Mouse (Mus musculus) embryonic stem cell, embryonic (primary cell): Measurements from ENCODE around the gene Ldlr.

Experiments used
- CTCF ChIA-PET, 4 experiments: fragments of 300-600 bp in 2 of 4; fragments of 350-600 bp in 2 of 4; sonication (Branson Sonifier 250); formaldehyde crosslinking; loops; one replicate each; lab custom pipeline; 2022; ENCODE audit warnings: inconsistent platforms in 2 of 4; lab: Charles Lee
- POLR2A ChIA-PET, 4 experiments: fragments of 300-600 bp in 2 of 4; fragments of 350-600 bp in 2 of 4; sonication (Branson Sonifier 250); formaldehyde crosslinking; loops; one replicate each; lab custom pipeline; 2022; ENCODE audit warnings: antibody characterized with exemption in 4 of 4, inconsistent platforms in 1 of 4; lab: Charles Lee

Ldlr gene

DNA sequence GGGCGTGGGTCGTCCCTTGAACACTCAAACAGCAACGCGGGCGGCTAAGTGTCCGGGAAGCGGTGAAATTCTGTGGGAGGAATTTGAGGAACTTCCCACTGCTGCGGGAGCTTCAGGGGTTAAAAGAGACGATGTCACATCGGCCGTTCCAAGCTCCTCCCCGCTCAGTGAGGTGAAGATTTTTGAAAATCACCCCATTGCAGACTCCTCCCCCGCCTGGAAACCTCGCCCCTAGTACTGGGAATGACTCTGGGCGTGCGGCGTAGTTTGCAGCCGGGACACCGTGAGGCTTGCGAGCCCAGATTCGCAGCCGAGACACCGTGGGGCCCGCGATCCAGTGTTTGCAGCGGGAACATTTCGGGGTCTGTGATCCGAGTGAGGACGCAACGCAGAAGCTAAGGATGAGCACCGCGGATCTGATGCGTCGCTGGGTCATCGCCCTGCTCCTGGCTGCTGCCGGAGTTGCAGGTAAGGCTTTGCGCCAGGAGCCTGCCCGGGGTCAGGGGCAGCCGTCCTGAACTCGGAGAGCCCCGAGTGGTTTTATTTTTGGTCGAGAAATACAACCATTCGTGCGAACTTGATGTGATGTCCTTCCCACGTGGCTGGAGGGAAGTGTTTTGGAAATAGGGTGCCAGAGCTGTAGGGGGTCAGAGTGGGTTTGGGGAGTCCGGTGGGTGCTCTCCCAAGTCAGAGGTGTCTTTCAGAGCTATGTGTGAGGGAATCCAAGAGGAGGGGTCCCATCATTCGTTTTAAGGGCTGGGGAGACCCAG is at the start of gene Ldlr:
TSS of gene Ldlr (plus strand) at position 107 of the 770 bp plus-strand sequence.
- POLR2A ChIA-PET, result interaction anchor here (0.5 to 26.2 kb wide), 215 partner anchors 8 to 745 kb away, joined by 3 to 656 read pairs (median 5); partner anchors contain the start of genes Carm1 (in 3 of the 4), Kank2 (in 3 of the 4), Rab3d (in 3 of the 4) and Spc24 (in 3 of the 4)
- CTCF ChIA-PET, result interaction anchor here (0.5 to 1.7 kb wide), 19 partner anchors 13 to 328 kb away, joined by 3 to 9 read pairs (median 4); partner anchors contain the start of genes Dnm2 (in 1 of the 4), Kank2 (in 1 of the 4) and Spc24 (in 1 of the 4)

- ChIA-PET POLR2A (interaction anchor here in 2 of 4 experiments (0.7 to 4.1 kb wide), 6 partner anchors 23 to 65 kb away, joined by 3 to 14 read pairs (median 4); partner anchors contain the start of gene Ldlr (in 2 of the 2)), CTCF (no interaction called here)
These were observed 45.6 kb upstream of the Ldlr start for GRCm38 (mm10) chr9:21677706-21678105.

DNA sequence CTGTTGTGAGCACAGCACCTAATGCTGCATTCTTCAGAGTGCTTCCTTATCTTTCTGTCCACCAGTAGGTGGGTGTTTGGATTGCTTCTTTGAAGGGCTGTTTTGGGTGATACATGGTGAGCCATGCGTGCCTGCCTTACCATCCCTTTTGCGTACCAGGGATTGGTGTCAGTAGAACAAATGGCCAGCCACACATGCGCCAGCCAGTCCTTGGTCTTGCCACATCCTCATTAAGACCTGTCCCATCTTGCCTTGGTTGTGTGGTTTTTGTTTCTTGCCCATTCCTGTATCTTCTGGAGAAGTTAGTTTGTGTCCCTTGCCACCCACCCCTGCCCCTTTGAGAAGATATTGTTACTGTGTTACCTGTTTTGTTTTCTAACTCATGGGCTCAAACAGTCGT is 42.8 kb upstream of the Ldlr start:
- ChIA-PET POLR2A (interaction anchor here in 2 of 4 experiments (0.9 to 4.1 kb wide), 8 partner anchors 10 to 144 kb away, joined by 3 to 14 read pairs (median 3); partner anchors contain the start of gene Ldlr (in 1 of the 2)), CTCF (no interaction called here)

- ChIA-PET CTCF (interaction anchor here in 3 of 4 experiments (0.6 to 1.1 kb wide), 4 partner anchors 10 to 194 kb away, joined by 3 to 11 read pairs (median 4); no protein-coding TSS in a partner anchor), POLR2A (interaction anchor here in 1 of 4 experiments (0.9 to 2.3 kb wide), 3 partner anchors 25 to 121 kb away, joined by 3 to 17 read pairs (median 3); partner anchors contain the start of gene Ldlr)
These were observed 40.5 kb upstream of the Ldlr start for GRCm38 (mm10) chr9:21682827-21683226.

- ChIA-PET POLR2A (interaction anchor here in 2 of 4 experiments (0.6 to 2.3 kb wide), 5 partner anchors 13 to 120 kb away, joined by 3 to 17 read pairs (median 3); partner anchors contain the start of gene Ldlr (in 1 of the 2)), CTCF (interaction anchor here in 2 of 4 experiments (0.5 to 1.6 kb wide), 4 partner anchors 8 to 82 kb away, joined by 3 to 9 read pairs (median 4); no protein-coding TSS in a partner anchor)
These were observed 39.4 kb upstream of the Ldlr start for GRCm38 (mm10) chr9:21683897-21684296.

DNA sequence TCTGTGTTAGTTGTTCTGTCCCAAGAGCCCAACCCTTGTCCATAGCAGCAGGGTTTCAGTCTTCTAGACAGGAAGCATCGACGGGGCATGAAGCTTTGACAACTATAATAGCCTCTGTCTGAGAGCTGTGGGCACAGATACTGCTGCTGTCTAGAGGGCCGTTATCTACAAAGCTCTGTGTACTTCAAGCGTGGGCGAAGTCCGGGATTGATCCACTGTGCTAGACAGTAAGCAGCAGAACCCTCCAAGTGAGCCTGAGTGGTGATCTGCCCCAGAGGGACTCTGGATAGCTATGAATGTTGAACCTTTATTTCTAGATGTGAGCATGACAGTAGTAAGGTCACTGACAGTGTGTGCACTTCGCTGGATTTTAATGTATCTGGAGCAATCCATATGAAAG is 34.7 kb upstream of the Ldlr start:
- POLR2A ChIA-PET, result interaction anchor here in 2 of 4 experiments (0.5 to 4.2 kb wide), 6 partner anchors 9 to 467 kb away, joined by 3 to 21 read pairs (median 4); partner anchors contain the start of gene Ldlr (in 1 of the 2)
- CTCF ChIA-PET, result interaction anchor here in 2 of 4 experiments (0.8 to 1.3 kb wide), 2 partner anchors 37 to 182 kb away, joined by 3 read pairs; no protein-coding TSS in a partner anchor

DNA sequence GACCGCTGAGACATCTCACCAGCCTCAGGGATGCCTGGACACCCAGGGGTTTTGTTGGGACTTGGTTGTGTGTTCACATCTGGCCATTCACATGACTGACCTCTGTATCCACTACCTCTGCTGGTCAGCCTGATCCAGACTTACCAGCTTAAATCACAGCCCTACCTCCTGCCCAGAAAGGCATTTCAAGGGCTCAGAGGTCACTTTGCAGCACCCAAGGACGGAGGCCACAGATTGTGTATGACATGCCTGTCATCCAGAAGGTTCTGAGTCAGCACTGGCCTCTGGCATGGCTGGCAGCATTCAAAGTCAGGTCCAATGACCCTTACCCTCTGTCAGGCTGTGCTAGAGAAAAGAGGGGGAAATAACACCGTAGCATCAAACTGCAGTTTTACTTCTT is 33.3 kb upstream of the Ldlr start:
- POLR2A ChIA-PET, result interaction anchor here in 2 of 4 experiments (0.8 to 4.2 kb wide), 10 partner anchors 10 to 80 kb away, joined by 3 to 21 read pairs (median 3); partner anchors contain the start of gene Ldlr (in 2 of the 2)
- CTCF ChIA-PET, result interaction anchor here in 3 of 4 experiments (0.6 to 1.3 kb wide), 4 partner anchors 32 to 181 kb away, joined by 3 to 5 read pairs (median 4); no protein-coding TSS in a partner anchor

GRCm38 (mm10) chr9:21691862-21692261 is 31.4 kb upstream of the Ldlr start:
- CTCF ChIA-PET, result interaction anchor here in 3 of 4 experiments (0.5 to 1.9 kb wide), 9 partner anchors 9 to 288 kb away, joined by 3 to 8 read pairs (median 3); partner anchors contain the start of genes Angptl8 (in 1 of the 3), Ccdc159 (in 1 of the 3) and Tmem205 (in 1 of the 3)
- POLR2A ChIA-PET, result interaction anchor here in 2 of 4 experiments (0.6 to 4.2 kb wide), 8 partner anchors 12 to 360 kb away, joined by 3 to 21 read pairs (median 3); partner anchors contain the start of genes Ldlr (in 2 of the 2) and Elavl3 (in 1 of the 2)

DNA sequence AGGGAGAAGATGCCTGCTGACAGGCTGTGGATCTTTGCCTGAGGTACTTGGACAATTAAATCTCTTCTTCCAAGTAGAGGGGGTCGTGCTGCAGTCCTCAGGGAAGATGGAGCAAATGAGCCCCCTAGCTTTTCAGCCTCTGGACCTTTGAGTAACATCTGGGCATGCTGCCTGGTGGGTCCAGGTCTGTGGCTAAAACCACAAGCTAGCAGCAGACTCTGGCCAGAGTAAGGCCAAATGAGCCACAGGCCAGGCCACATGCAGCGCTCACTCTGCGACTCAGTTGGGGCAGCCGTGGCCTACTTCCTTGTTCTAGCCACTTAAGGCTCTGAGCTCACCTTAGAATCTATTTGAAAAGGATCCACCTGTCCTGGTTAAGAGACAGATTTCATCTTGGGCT is 30.8 kb upstream of the Ldlr start:
- POLR2A ChIA-PET, result interaction anchor here in 2 of 4 experiments (0.6 to 1.4 kb wide), 7 partner anchors 12 to 181 kb away, joined by 3 to 9 read pairs (median 3); partner anchors contain the start of gene Ldlr (in 1 of the 2)

DNA sequence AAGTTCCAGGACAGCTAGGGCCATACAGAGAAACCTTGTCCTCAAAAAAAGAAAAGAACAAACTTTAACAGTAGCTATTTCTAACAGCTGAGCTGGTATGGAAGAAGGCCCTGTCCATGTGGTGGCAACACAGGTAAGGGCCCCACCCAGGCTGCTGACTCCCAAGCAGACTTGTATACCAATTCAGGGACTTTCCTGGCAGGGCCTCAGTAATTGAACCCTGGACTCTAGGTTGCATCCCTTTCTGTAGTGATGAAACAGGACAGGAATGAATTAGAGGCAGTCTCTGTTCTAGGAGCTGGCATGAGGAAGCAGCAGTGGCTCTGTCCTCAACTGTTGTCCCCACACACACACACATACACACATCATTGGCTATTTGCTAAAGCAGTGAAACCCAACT is 29.2 kb upstream of the Ldlr start:
- ChIA-PET POLR2A (interaction anchor here in 2 of 4 experiments (1.7 to 9.0 kb wide), 3 partner anchors 29 to 104 kb away, joined by 3 to 78 read pairs (median 7); partner anchors contain the start of gene Ldlr (in 2 of the 2)), CTCF (interaction anchor here in 1 of 4 experiments (0.6 kb wide), 1 partner anchor 17 kb away, joined by 10 read pairs; no protein-coding TSS in a partner anchor)

More for the DNA sequence above, 30.8 kb upstream of the Ldlr start:
- CTCF ChIA-PET, result interaction anchor here in 2 of 4 experiments (0.6 to 1.9 kb wide), 8 partner anchors 9 to 235 kb away, joined by 3 to 8 read pairs (median 4); partner anchors contain the start of genes Ccdc159 (in 1 of the 2) and Tmem205 (in 1 of the 2)

DNA sequence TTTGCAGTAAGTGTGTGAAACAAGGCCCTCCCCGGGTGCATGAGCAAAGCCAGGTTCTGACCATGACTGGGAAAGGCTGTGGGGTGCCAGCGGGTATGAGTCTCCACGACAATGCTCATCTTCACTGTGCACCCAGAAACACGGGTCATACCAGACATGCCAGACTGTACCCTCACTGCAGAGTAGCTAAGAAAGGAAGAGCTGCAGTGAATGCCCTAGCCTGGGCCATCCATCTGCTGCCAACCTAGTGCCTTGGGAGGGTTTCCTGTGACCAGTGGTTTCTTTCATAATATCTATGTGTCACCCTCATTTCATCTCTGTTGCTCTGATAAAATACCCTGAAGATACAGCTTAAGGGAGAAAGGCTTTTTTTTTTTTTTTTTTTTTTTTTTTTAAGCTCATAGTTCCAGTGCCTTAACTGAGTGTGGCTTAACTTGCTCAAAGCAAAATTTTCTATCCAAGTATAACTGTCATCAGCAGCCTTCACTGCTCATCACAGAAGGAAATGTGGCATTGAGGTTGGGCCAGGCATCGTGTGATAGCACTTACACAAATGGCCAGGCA is 28.0 kb upstream of the Ldlr start:
- CTCF ChIA-PET, result interaction anchor here in 3 of 4 experiments (0.6 to 1.4 kb wide), 4 partner anchors 28 to 440 kb away, joined by 3 to 13 read pairs (median 6); partner anchors contain the start of gene Ldlr (in 1 of the 3)
- POLR2A ChIA-PET, result interaction anchor here (0.6 to 9.0 kb wide), 9 partner anchors 10 to 439 kb away, joined by 3 to 78 read pairs (median 5); partner anchors contain the start of gene Ldlr (in 3 of the 4)

- ChIA-PET POLR2A (interaction anchor here (0.5 to 9.0 kb wide), 12 partner anchors 10 to 284 kb away, joined by 3 to 78 read pairs (median 4); partner anchors contain the start of genes Ldlr (in 3 of the 4), Angptl8 (in 1 of the 4) and Spc24 (in 1 of the 4)), CTCF (interaction anchor here in 3 of 4 experiments (0.6 to 1.1 kb wide), 6 partner anchors 19 to 179 kb away, joined by 3 to 7 read pairs (median 4); no protein-coding TSS in a partner anchor)
These were observed 26.2 kb upstream of the Ldlr start for GRCm38 (mm10) chr9:21697121-21697520.

GRCm38 (mm10) chr9:21699280-21699679 is 24.0 kb upstream of the Ldlr start:
- CTCF ChIA-PET, result interaction anchor here in 2 of 4 experiments (0.6 to 1.0 kb wide), 4 partner anchors 75 to 177 kb away, joined by 3 to 5 read pairs (median 3); no protein-coding TSS in a partner anchor
- POLR2A ChIA-PET, result interaction anchor here in 3 of 4 experiments (0.6 to 9.0 kb wide), 5 partner anchors 23 to 69 kb away, joined by 3 to 78 read pairs (median 8); partner anchors contain the start of gene Ldlr (in 2 of the 3)

- ChIA-PET POLR2A (interaction anchor here in 3 of 4 experiments (0.5 to 9.0 kb wide), 8 partner anchors 17 to 104 kb away, joined by 3 to 78 read pairs (median 5); partner anchors contain the start of gene Ldlr (in 2 of the 3)), CTCF (interaction anchor here in 2 of 4 experiments (0.6 to 1.0 kb wide), 2 partner anchors 55 to 248 kb away, joined by 3 to 5 read pairs; no protein-coding TSS in a partner anchor)
These were observed 22.2 kb upstream of the Ldlr start for GRCm38 (mm10) chr9:21701091-21701490.

GRCm38 (mm10) chr9:21703494-21703893 is 19.8 kb upstream of the Ldlr start:
- CTCF ChIA-PET, result interaction anchor here in 1 of 4 experiments (1.1 kb wide), 1 partner anchor 21 kb away, joined by 3 read pairs; no protein-coding TSS in a partner anchor

GRCm38 (mm10) chr9:21706085-21706484 is 17.2 kb upstream of the Ldlr start:
- CTCF ChIA-PET, result interaction anchor here in 1 of 4 experiments (0.6 kb wide), 1 partner anchor 13 kb away, joined by 3 read pairs; no protein-coding TSS in a partner anchor
- POLR2A ChIA-PET, result interaction anchor here (0.6 to 7.1 kb wide), 27 partner anchors 9 to 161 kb away, joined by 3 to 90 read pairs (median 5); partner anchors contain the start of genes Ldlr (in 3 of the 4) and Spc24 (in 1 of the 4)

More at GRCm38 (mm10) chr9:21703494-21703893, 19.8 kb upstream of the Ldlr start:
- POLR2A ChIA-PET, result interaction anchor here in 3 of 4 experiments (0.8 to 7.1 kb wide), 4 partner anchors 16 to 76 kb away, joined by 3 to 90 read pairs (median 4); partner anchors contain the start of gene Ldlr (in 1 of the 3)
